Mouse (Mus musculus) hematopoietic multipotent progenitor cell, adult 10-12 weeks (in vitro differentiated cells): ENCODE measurements around the gene Tom1. TPM values are rescaled to one million over a fixed set of nuclear protein-coding genes. Genes with fewer than 3 reads are reported as not detected.

Experiments
- polyA plus RNA-seq: library from polyadenylated mRNA; stranded (reverse); fragments of >175 nt; gene quantifications from 2 replicates; pipeline ENCODE4 v1.2.3, GENCODE M21; 2012; ENCODE audit warnings: low replicate concordance

Gene Tom1
- polyA plus RNA-seq = 17.1 and 43.9 TPM in 2 replicates

DNA sequence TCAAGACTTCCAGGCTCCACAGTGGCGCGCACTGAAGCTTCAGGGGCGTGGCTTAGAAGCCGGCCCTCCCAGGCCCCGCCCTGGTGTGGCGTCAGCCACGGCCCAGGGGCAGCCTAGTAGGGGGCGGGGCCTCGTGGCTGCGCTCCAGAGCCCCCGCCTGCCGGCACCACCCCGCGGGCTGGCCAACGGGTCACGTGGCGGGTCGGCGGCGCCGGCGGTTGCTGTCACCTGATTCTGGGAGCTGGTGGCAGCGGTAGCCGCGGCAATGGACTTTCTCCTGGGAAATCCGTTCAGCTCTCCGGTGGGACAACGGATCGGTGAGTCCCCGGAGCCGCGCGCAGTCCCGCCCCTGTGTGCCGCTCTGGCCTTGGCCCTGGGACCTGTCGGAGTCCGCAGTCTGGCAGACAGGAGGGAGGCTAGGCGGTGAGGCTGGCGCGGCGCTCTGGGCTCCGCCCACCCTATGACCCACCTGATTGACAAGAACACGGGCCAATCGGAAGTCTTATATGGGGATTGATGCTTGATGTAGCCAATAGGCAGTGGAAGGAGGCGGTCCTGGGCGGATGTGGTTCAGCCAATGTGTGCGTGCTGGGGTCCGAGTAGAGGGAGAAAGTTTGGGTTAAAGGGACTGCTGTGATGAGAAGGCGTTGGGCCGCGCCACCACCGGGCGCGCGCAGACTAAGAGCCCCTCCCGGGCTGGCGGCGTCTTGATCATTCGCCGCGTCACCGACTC lies at the start of gene Tom1:
Gene Tom1, plus strand, starts transcription at position 195 of the 733 bp plus-strand sequence.

DNA sequence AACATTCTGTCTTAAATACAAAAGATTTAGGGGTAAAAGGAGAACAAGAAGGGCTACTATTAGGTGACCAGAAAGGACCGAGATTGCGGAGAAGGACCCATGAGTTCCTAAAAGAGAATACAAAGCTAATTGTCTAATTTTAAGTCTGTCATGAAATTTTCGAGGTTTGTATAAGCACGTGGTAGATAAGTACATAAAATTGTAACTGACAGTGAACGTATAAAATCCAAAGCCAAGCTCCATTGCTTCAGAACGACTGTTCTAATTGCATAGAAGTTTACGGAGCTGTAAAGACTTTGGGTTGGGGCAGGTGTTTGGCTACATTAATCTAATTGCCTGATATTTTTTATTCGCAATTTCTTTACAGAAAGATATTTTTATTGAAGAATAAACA lies 40.4 kb upstream of the Tom1 start, which contains the start of gene Hmgxb4:
Gene Hmgxb4, plus strand, starts transcription at position 276 of the 394 bp plus-strand sequence.

DNA sequence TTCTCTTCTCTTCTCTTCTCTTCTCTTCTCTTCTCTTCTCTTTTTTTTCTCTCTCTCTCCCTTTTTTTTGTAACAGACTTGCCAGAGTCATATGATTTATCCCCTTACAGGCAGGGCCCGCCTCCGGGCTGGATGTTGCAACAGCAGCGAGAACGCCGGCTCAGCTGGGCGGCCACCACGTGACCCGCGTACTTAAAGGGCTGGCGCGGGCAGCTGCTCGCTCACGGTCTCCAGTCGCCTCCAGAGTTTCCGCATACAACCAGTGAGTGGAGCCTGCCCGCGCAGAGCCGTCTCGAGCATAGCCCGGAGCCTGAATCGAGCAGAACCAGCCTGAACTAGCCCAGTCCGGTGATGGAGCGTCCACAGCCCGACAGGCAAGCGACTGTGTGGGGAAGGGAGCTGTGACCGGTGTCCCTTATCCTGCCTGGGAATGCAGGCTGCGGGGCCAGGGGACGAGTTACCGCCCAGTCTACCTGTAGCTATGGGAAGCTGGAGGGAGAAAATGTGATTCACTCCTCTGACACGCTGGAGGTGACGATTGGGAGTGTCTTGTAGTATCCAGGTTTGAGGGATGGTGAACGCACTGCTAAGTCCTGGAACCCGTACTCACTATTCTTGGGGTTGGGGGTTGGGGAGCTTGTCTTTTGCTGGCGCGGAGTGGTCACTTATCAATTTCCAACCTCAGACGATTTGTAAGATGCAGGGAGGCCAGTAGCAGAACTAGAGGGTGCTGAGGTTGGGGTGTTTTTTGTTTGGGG lies 60.1 kb downstream of the Tom1 start, which contains the start of gene Hmox1:
Gene Hmox1, plus strand, starts transcription at position 223 of the 758 bp plus-strand sequence.

DNA sequence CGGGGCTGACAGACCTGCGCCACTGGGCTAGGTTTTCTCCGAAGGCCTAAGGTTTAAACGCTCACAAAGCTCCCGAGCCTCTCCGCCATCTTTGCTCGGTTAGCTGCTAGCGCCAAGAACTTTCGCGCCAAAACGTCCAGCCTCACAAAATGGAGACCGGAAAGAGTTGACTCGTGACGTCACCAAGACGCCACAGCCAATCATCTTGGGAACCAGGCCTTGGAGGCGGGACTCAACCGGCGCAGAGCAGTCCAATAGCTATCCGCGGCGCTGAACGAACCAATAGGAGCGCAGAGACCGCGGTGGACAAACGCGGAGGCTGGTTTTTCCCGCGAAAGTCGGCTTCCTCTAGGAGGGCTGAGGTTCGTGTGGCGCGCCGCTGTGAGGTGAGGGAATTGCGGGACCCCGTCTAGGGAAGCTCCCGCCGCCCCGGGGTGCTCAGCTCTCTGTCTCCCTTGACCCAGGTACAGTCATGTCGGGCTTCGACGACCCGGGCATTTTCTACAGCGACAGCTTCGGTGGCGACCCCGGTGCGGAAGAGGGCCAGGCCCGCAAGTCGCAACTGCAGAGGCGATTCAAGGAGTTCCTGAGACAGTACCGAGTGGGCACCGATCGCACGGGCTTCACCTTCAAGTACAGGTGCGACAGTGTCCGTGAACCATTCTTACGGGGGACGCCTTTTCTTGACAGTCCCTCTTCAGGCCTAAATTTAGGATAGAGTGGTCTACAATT lies 75.9 kb downstream of the Tom1 start, which contains the start of gene Mcm5:
Gene Mcm5, plus strand, starts transcription at position 334 of the 732 bp plus-strand sequence.

Other genes starting within 250 kb of the Tom1 start
- not detected in 2 replicates for gene Isx, start 160.5 kb upstream of the Tom1 start, polyA plus RNA-seq
- gene Hmgxb4, start 40.3 kb upstream of the Tom1 start, polyA plus RNA-seq = 6.7 and 7.0 TPM in 2 replicates
- 324 and 700 TPM in 2 replicates for gene Hmox1, start 59.9 kb downstream of the Tom1 start, polyA plus RNA-seq
- gene Mcm5, start 75.9 kb downstream of the Tom1 start, polyA plus RNA-seq = 14.8 and 24.4 TPM in 2 replicates
- gene Rasd2, start 180.2 kb downstream of the Tom1 start, polyA plus RNA-seq = 0.11 and 0.13 TPM in 2 replicates